Mouse (Mus musculus) embryonic fibroblast, embryonic 13.5 days (primary cell): Measurements from ENCODE around the gene Pcsk6. TPM values are rescaled to one million over a fixed set of nuclear protein-coding genes. Genes with fewer than 3 reads are reported as not detected.

Experiments used
- H3K27ac ChIP-seq: 2 replicates; pipeline ENCODE4 v1.5.1; 2012; ENCODE audit warnings: low read length, control low read depth, inconsistent platforms; ENCODE audit not compliant: insufficient read depth
- H3K4me1 ChIP-seq: 2 replicates; pipeline ENCODE4 v1.6.1; 2011; ENCODE audit warnings: low read length; ENCODE audit not compliant: control insufficient read depth, insufficient read depth
- H3K4me3 ChIP-seq: 2 replicates; pipeline ENCODE4 v1.5.1; 2011; ENCODE audit warnings: mild to moderate bottlenecking, control low read depth, low read length; ENCODE audit not compliant: insufficient read depth
- CTCF ChIP-seq: IDR thresholded peaks from 2 replicates; pipeline ENCODE4 v1.5.1; 2011; ENCODE audit warnings: mild to moderate bottlenecking, control low read depth, low read length, moderate library complexity, borderline replicate concordance; ENCODE audit not compliant: insufficient read depth
- POLR2A ChIP-seq: IDR thresholded peaks from 2 replicates; pipeline ENCODE4 v1.6.1; 2011; ENCODE audit warnings: low read depth, mild to moderate bottlenecking, control low read depth, low read length, moderate library complexity
- polyA plus RNA-seq: library from polyadenylated mRNA; stranded (reverse); fragments of >200 nt; gene quantifications from 2 replicates; pipeline ENCODE4 v1.2.4, GENCODE M21; 2011; ENCODE audit warnings: low read depth; ENCODE audit not compliant: missing spikeins, insufficient read length

Pcsk6 gene
- polyA plus RNA-seq, 1 experiment: 19.2 TPM

DNA sequence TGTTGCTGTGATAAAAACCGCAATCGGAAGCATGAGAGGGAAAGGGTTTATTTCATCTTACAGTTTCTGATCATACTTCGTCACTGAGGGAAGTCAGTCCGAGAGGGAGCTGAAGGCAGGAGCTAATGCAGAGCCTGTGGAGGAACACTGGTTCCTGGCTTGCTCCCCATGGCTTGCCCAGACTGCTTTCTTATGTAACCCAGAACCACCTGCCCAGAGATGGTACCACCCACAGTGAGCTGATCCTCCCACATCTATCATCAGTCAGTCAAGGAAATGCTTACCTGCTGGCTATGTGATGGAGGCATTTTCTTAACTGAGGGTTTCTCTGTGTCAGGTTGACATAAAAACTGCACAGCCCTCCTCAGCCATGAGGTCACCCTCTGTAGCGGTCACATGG is 127.2 kb downstream of the Pcsk6 start:
- no peak overlapping the region for H3K27ac ChIP-seq
- no peaks in the 10 kb centered on the region for H3K4me1 ChIP-seq
- H3K4me3 ChIP-seq: no peak overlapping the region
- TF ChIP-seq POLR2A (no peak), CTCF (no peak)

DNA sequence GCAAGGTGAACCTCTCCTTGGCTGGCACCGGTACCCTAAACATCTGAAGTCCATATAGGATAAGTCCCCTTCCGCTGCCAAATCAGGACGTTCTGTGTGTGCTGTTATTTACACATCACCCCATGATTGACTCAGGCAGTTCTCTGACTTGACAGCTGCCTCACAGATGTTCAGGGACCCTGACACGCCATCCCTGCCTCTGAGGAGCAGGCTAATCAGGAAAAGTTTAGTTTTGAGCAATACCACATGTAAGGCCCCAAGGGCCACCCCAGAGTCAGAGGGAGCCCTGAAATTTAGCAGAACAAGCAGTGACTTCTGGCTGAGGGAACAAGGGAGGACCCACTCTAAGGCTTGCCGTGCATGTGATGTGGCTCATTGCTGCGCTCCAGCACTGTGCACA is 130.8 kb downstream of the Pcsk6 start:
- Histone ChIP-seq H3K27ac (no peak overlapping the region), H3K4me1 (no peaks in the 10 kb centered on the region), H3K4me3 (no peak overlapping the region)
- TF ChIP-seq CTCF: no peak
- TF ChIP-seq POLR2A: no peak

DNA sequence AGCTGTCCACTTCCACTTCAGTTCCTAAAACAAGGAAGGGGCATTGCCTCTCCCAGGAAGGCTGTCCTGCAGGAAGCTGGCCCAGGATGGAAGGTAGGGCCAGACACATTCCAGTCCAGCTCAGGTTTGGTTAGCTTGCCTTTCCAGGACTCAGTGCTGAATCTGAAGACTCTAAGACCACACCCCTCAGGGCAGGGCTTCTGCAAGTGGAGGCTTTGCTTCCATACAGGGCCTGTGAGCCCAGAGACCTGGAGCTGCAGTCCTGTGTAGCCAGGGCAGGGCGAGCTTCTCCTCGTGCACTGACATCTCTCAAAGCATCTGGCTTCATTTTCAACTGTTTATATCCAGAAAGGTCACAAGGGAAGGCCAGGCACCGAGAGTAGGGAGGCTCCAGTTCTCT is 131.9 kb downstream of the Pcsk6 start:
- Histone ChIP-seq H3K4me1 (no peaks in the 10 kb centered on the region), H3K27ac (no peak overlapping the region), H3K4me3 (no peak overlapping the region)
- TF ChIP-seq POLR2A (no peak), CTCF (no peak)

DNA sequence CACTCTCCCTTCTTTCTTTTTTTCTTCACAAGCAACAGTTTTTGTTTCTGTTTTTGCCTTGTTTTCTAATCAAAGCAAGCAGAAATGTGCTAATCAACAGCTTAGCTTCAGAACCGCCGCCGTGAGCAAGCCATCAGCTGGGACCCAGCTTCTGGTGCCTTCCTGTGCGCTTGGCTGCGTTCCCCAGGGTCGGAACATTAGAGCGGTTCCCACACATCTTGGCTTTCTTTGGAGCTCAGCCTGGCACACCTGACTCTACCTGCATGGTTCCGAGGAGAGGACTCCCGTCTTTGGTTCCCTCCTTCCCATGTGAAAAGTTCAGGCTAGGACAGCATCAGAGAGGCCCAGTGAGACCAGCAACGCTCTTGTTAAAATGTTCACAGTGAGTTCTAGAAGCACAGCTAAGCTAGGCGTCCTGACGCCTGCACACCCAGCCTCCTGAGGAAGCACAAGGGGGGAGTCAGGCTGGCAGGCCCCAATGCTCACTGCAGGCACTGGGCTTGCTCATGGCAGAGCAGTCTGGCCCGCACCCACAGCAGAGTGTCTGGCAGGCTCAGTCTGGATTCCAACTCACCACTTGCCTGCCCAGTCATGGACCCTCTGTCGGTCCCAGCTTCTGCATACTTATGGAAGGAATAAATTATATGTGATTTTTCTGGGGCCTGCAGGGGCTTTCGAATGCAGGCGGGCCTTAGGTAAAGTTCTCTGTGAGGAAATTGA is 139.7 kb downstream of the Pcsk6 start:
- TF ChIP-seq POLR2A (no peak), CTCF (no peak)
- no peaks in the 10 kb centered on the region for H3K4me1 ChIP-seq
- H3K4me3 ChIP-seq: no peak overlapping the region
- no peak overlapping the region for H3K27ac ChIP-seq

DNA sequence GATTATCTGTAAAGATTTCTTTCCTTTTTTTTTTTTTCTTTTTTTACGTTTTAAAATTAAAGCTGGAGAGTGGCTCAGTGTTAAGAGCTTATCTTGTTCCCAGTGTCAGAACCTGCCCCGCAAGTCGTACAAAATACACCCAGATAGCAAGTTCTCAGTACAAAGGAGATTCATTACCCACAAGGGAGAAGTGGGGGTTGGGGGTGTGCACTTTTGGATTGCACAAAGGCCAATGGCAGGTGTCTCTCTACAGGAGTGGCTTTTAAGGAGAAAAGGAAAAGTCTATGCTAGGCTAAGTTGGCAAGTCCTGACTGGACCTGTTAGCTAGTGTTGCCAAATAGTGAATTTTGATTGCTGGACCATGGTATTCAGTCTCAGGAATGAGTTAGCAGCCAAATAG is 140.3 kb downstream of the Pcsk6 start:
- H3K27ac ChIP-seq: no peak overlapping the region
- H3K4me3 ChIP-seq: no peak overlapping the region
- TF ChIP-seq POLR2A (no peak), CTCF (no peak)
- H3K4me1 ChIP-seq: no peaks in the 10 kb centered on the region

DNA sequence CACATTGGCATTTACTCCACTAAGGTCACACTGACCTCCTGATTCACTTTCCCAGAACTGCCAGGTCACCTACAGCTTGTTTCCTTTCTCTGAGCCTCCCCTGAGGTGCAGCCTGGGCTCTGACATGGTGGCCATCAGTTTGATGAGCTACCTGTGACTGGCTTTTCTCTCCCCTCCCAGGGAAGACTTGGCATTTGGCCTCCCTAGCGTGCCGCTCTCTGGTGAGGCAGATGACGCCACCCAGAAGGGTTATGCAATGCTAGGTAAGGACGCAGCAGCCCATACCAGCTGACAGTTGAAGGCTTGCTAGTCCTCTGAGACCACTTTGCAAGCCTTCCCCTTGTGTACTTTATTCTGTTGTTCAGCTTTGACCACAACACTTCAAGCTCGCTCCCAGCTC is 141.9 kb downstream of the Pcsk6 start:
- TF ChIP-seq CTCF (no peak), POLR2A (no peak)
- Histone ChIP-seq H3K4me1 (no peaks in the 10 kb centered on the region), H3K27ac (no peak overlapping the region), H3K4me3 (no peak overlapping the region)

DNA sequence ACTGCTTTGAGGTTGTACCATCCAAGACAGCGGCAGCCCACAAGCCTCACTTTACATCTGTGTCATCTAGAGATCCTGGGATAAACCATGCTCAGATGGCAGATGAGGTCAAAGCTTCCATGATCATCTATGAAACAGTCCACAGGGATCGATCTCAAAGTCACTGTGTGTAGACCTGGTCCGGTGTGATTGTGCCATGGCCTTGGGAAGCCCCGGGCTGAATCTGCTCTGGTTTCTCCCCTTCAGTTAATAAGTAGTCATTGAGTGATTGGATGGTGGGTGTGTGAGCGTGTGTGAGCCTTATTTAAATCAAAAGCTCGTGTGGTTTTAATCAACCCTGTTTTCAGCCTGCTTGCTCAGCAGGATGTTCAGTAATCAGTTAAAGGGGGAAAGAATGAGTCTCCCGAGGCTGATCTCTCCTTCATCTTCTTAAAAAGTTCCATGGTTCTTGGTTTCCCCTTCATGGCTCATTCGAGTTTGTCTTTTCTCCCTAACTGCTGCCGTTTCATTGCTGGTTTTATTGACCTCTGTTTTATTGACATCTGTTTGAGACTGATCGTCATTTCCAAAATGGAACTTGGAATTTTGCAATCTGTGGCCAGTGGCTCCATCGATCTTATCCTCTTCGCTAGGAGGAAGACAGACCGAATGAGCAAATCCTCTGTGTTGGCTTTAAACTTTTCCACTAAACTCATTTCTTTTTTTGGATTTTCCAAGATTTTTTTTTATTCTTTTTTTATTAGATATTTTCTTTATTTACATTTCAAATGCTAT is 142.5 kb downstream of the Pcsk6 start:
- no peaks in the 10 kb centered on the region for H3K4me1 ChIP-seq
- H3K27ac ChIP-seq: no peak overlapping the region
- no peak overlapping the region for H3K4me3 ChIP-seq
- TF ChIP-seq CTCF (no peak), POLR2A (no peak)

DNA sequence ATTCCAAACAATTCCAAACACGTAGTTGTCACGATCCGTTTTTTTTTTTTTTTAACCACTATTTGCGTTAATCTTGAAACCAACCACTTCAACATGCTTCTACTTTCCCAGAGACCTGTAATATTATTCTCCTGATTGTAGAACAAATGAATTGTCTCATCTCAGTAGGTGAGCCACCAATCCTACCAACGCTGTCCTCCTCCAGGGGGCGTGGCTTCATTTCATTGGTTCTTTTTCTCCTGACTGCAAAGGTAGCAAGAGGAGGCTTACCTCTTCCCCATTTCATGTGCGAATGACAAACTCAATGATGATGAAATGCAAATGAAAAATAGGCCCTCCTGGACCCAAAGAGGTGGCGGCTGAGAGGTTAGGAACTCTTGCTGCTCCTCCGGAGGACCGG is 143.5 kb downstream of the Pcsk6 start:
- TF ChIP-seq CTCF (no peak), POLR2A (no peak)
- Histone ChIP-seq H3K27ac (no peak overlapping the region), H3K4me1 (no peaks in the 10 kb centered on the region), H3K4me3 (no peak overlapping the region)

DNA sequence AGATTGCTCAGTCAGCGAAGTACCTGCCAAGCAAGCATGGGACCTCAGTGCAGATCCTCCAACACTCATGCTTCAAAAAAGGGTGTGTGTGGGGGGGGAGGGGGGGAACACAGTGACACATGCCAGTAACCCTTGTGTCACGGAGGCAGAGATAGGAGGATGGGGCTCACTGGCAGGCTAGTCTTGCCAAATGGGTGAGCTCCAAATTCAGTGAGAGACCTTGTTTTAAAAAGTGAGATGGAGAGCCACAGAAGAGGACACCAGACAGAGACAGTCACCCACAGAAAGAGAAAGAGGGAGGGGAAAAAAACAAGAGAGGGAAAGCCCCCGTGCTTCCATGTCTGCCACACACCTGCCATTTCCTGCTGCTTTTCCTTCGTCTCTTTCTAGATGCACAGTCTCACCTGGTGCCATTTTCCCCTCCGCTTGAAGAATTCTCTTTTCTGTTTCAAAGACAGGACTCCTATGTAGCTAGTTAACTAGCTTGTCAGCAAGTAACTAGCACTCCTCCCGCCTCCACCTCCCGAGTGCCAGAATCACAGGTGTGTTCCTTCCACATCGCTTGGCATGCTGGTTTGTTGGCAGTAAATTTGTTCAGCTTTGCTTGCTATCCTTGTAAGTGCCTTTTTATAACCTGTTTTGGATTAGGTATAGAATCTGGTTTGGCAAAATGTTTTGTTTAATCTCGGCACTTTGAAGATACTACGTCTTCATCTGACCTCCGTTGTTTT is 146.8 kb downstream of the Pcsk6 start:
- Histone ChIP-seq H3K27ac (no peak overlapping the region), H3K4me3 (no peak overlapping the region)
- TF ChIP-seq POLR2A (no peak), CTCF (no peak)

DNA sequence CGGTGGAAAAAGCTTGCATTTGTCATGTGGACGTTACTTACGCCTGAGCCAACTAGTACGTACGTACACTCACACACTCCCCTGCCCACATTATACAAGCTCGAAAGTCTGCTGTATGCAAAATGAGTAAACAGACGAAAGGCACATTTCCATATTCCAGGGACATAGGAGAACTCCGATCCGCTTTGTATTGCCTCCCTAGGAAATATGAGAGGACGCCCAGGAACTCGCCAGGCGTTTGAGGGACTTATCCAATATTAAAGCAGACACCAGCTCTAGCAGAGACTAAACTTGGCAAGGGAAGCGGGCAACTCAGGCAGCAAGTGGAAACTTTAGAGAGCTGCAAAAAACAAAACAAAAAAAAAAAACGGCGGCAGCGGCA is 147.3 kb downstream of the Pcsk6 start:
- TF ChIP-seq CTCF (no peak), POLR2A (no peak)
- Histone ChIP-seq H3K4me1 (no peaks in the 10 kb centered on the region), H3K4me3 (no peak overlapping the region), H3K27ac (no peak overlapping the region)

More for the DNA sequence above, 146.8 kb downstream of the Pcsk6 start:
- no peaks in the 10 kb centered on the region for H3K4me1 ChIP-seq
